Mouse (Mus musculus) heart, adult 8-10 months (tissue): ENCODE data around the gene Stxbp1. TPM values are rescaled to one million over a fixed set of nuclear protein-coding genes. Genes with fewer than 3 reads are reported as not detected.
A peak's percentile ranks its signal among the peaks of the same experiment; 100 is the strongest.

Source experiments
- DNase-seq: peaks from one replicate; pipeline ENCODE4 v3.0.0; 2022; ENCODE audit warnings: low spot score
- total RNA-seq, 4 experiments: library from RNA; stranded (reverse); gene quantifications; 2 replicates each; pipeline ENCODE4 v1.2.4; 2022

Gene Stxbp1
- 10 to 100 TPM in 3 of 4 experiments, 1 to 10 TPM in 1; 8.5 to 10.8 (median 10.5) TPM for total RNA-seq

- peak; percentile 85 for DNase-seq
These were observed at the start of gene Stxbp1 for GRCm38 (mm10) chr2:32846805-32847467. Gene Stxbp1, minus strand, starts transcription at chr2:32847245.

- DNase-seq, result no peak
These were observed 49.6 kb upstream of the Stxbp1 start for GRCm38 (mm10) chr2:32896507-32897147.

- DNase-seq, result no peak
These were observed 48.6 kb upstream of the Stxbp1 start for GRCm38 (mm10) chr2:32895606-32896106.

GRCm38 (mm10) chr2:32894097-32894496 lies 47.1 kb upstream of the Stxbp1 start:
- DNase-seq, result no peak

GRCm38 (mm10) chr2:32892490-32892889 lies 45.4 kb upstream of the Stxbp1 start:
- DNase-seq, result no peak

- no peak for DNase-seq
These were observed 44.2 kb upstream of the Stxbp1 start for GRCm38 (mm10) chr2:32891278-32891677.

GRCm38 (mm10) chr2:32890280-32890679 lies 43.2 kb upstream of the Stxbp1 start:
- no peak for DNase-seq

- no peak for DNase-seq
These were observed 41.5 kb upstream of the Stxbp1 start for GRCm38 (mm10) chr2:32888551-32888950.

- DNase-seq, result no peak
These were observed 41.0 kb upstream of the Stxbp1 start for GRCm38 (mm10) chr2:32888029-32888428.

- no peak for DNase-seq
These were observed 37.7 kb upstream of the Stxbp1 start for GRCm38 (mm10) chr2:32884745-32885144.

GRCm38 (mm10) chr2:32882283-32883043 lies 35.4 kb upstream of the Stxbp1 start:
- DNase-seq, result no peak

GRCm38 (mm10) chr2:32881723-32882122 lies 34.7 kb upstream of the Stxbp1 start:
- peak; percentile 85 for DNase-seq

GRCm38 (mm10) chr2:32881054-32881453 lies 34.0 kb upstream of the Stxbp1 start:
- no peak for DNase-seq

- DNase-seq, result no peak
These were observed 32.5 kb upstream of the Stxbp1 start for GRCm38 (mm10) chr2:32879593-32879992.

- DNase-seq, result no peak
These were observed 31.4 kb upstream of the Stxbp1 start for GRCm38 (mm10) chr2:32878396-32878795.

- DNase-seq, result no peak
These were observed 30.8 kb upstream of the Stxbp1 start for GRCm38 (mm10) chr2:32877761-32878393.

GRCm38 (mm10) chr2:32877303-32877702 lies 30.3 kb upstream of the Stxbp1 start:
- DNase-seq, result no peak

GRCm38 (mm10) chr2:32876490-32877302 lies 29.7 kb upstream of the Stxbp1 start:
- no peak for DNase-seq

- peak; percentile 87 for DNase-seq
These were observed 28.8 kb upstream of the Stxbp1 start, which contains the start of gene Fam129b for GRCm38 (mm10) chr2:32875675-32876489. Gene Fam129b, plus strand, starts transcription at chr2:32876114.
